Mouse (Mus musculus) limb, embryonic 13.5 days (tissue): ENCODE measurements around the gene Mapkap1. TPM values are rescaled to one million over a fixed set of nuclear protein-coding genes. Genes with fewer than 3 reads are reported as not detected.
A peak's percentile ranks its signal among the peaks of the same experiment; 100 is the strongest.

Experiments used
- ATAC-seq: fragments of 200-750 bp; cut with Nextera tagmentation; 2 replicates; pipeline ENCODE4 v1.8.0; 2017; ENCODE audit warnings: low read depth, moderate number of reproducible peaks, moderate TSS enrichment; ENCODE audit not compliant: low FRiP score
- H3K27ac ChIP-seq: fragments of 300-500 bp; sonication (generic); 2 replicates; pipeline ENCODE4 v1.5.1; 2015; ENCODE audit warnings: inconsistent platforms, mild to moderate bottlenecking, moderate library complexity
- H3K27me3 ChIP-seq: fragments of 300-500 bp; sonication (generic); 2 replicates; pipeline ENCODE4 v1.6.1; 2015; ENCODE audit warnings: mild to moderate bottlenecking, inconsistent platforms
- H3K36me3 ChIP-seq: fragments of 300-500 bp; sonication (generic); 2 replicates; pipeline ENCODE4 v1.6.1; 2015; ENCODE audit warnings: inconsistent platforms, mild to moderate bottlenecking, moderate library complexity
- H3K4me1 ChIP-seq: fragments of 300-500 bp; sonication (generic); 2 replicates; pipeline ENCODE4 v1.6.1; 2015; ENCODE audit warnings: inconsistent platforms
- H3K4me2 ChIP-seq: fragments of 300-500 bp; sonication (generic); replicated peaks from 2 replicates; pipeline ENCODE4 v1.6.1; 2015; ENCODE audit warnings: inconsistent platforms, mild to moderate bottlenecking, moderate library complexity
- H3K4me3 ChIP-seq: fragments of 300-500 bp; sonication (generic); 2 replicates; pipeline ENCODE4 v1.5.1; 2015; ENCODE audit warnings: moderate library complexity, mild to moderate bottlenecking, inconsistent platforms
- H3K9ac ChIP-seq: fragments of 300-500 bp; sonication (generic); 2 replicates; pipeline ENCODE4 v1.6.1; 2015; ENCODE audit warnings: mild to moderate bottlenecking, inconsistent platforms
- H3K9me3 ChIP-seq: fragments of 300-500 bp; sonication (generic); 2 replicates; pipeline ENCODE4 v1.6.1; 2016; ENCODE audit warnings: inconsistent platforms
- WGBS: fragments of 180-500 bp; shearing (Covaris S2); methylation state at CpG from one replicate; pipeline ENCODE4 v1.1.7; 2015; 5-methylcytosine and 5-hydroxymethylcytosine counted together
- polyA plus RNA-seq: library from polyadenylated mRNA; unstranded; fragments of >200 nt; fragmentation: Nextera tagmentation; extraction: Ambion mirVana; gene quantifications from 2 replicates; pipeline ENCODE4 v1.2.1, GENCODE M21; 2015

Mapkap1 gene
- 110 and 114 TPM in 2 replicates for polyA plus RNA-seq

GRCm38 (mm10) chr2:34406601-34407464, at the start of gene Mapkap1:
Gene Mapkap1, plus strand, starts transcription at chr2:34406771.
- H3K4me1 ChIP-seq = peaks cover 20% of the 10 kb centered on the region
- peak; percentile 98 for ATAC-seq
- under 1% methylated on average over 68 of the region's 68 CpGs for WGBS
- no peaks in the 10 kb centered on the region for H3K36me3 ChIP-seq
- no peaks in the 10 kb centered on the region for H3K27me3 ChIP-seq
- H3K4me2 ChIP-seq = peak within 1 kb of the TSS; percentile 80
- peak within 1 kb of the TSS; percentile 87 for H3K9ac ChIP-seq
- H3K4me3 ChIP-seq = peak within 1 kb of the TSS; percentile 94
- H3K9me3 ChIP-seq = no peaks in the 10 kb centered on the region
- H3K27ac ChIP-seq = peak within 1 kb of the TSS; percentile 15; the same call in 1 of the 2 replicates

GRCm38 (mm10) chr2:34363678-34364077, 42.9 kb upstream of the Mapkap1 start:
- H3K4me3 ChIP-seq = no peak overlapping the region
- no peak overlapping the region for H3K4me2 ChIP-seq
- no peak overlapping the region for H3K27ac ChIP-seq
- no peak overlapping the region for H3K9ac ChIP-seq
- H3K4me1 ChIP-seq = peaks cover 21% of the 10 kb centered on the region
- H3K9me3 ChIP-seq = no peaks in the 10 kb centered on the region
- H3K36me3 ChIP-seq = no peaks in the 10 kb centered on the region
- H3K27me3 ChIP-seq = peaks cover 7% of the 10 kb centered on the region
- 20% methylated on average over 1 of the region's 1 CpGs for WGBS
- no peak for ATAC-seq

- Histone ChIP-seq H3K9me3 (no peaks in the 10 kb centered on the region), H3K4me3 (no peak overlapping the region), H3K4me1 (peaks cover 18% of the 10 kb centered on the region), H3K27ac (no peak overlapping the region), H3K4me2 (no peak overlapping the region), H3K36me3 (no peaks in the 10 kb centered on the region), H3K9ac (no peak overlapping the region), H3K27me3 (peaks cover 11% of the 10 kb centered on the region)
- WGBS = 23% methylated on average over 2 of the region's 2 CpGs
- ATAC-seq = no peak
Measured at GRCm38 (mm10) chr2:34367024-34367423, 39.5 kb upstream of the Mapkap1 start.

- no peak overlapping the region for H3K9ac ChIP-seq
- no peak overlapping the region for H3K27ac ChIP-seq
- H3K4me1 ChIP-seq = peaks cover 21% of the 10 kb centered on the region
- H3K27me3 ChIP-seq = peaks cover 11% of the 10 kb centered on the region
- no peaks in the 10 kb centered on the region for H3K36me3 ChIP-seq
- WGBS = 33% methylated on average over 6 of the region's 6 CpGs
- H3K4me2 ChIP-seq = peak overlapping the region; percentile 44
- H3K4me3 ChIP-seq = peak overlapping the region; percentile 1
- H3K9me3 ChIP-seq = no peaks in the 10 kb centered on the region
- no peak for ATAC-seq
Measured at GRCm38 (mm10) chr2:34368396-34368795, 38.2 kb upstream of the Mapkap1 start.

GRCm38 (mm10) chr2:34370349-34370724, 36.2 kb upstream of the Mapkap1 start:
- H3K4me1 ChIP-seq = peaks cover 25% of the 10 kb centered on the region
- H3K27ac ChIP-seq = no peak overlapping the region
- peak overlapping the region; percentile 82 for H3K4me3 ChIP-seq
- ATAC-seq = no peak
- no peaks in the 10 kb centered on the region for H3K36me3 ChIP-seq
- H3K4me2 ChIP-seq = peak overlapping the region; percentile 97
- peaks cover 15% of the 10 kb centered on the region for H3K27me3 ChIP-seq
- peak overlapping the region; percentile 92 for H3K9ac ChIP-seq
- no peaks in the 10 kb centered on the region for H3K9me3 ChIP-seq
- 10% methylated on average over 7 of the region's 7 CpGs for WGBS

- ATAC-seq = no peak
- Histone ChIP-seq H3K9me3 (no peaks in the 10 kb centered on the region), H3K4me1 (peaks cover 25% of the 10 kb centered on the region), H3K36me3 (no peaks in the 10 kb centered on the region), H3K27me3 (peaks cover 16% of the 10 kb centered on the region), H3K4me2 (peak overlapping the region; percentile 97), H3K27ac (peak overlapping the region; percentile 96; the same call in 1 of the 2 replicates), H3K9ac (peak overlapping the region; percentile 92), H3K4me3 (peak overlapping the region; percentile 82)
- under 1% methylated on average over 42 of the region's 42 CpGs for WGBS
Measured at GRCm38 (mm10) chr2:34370725-34371440, 35.7 kb upstream of the Mapkap1 start.

GRCm38 (mm10) chr2:34371441-34372304, 34.9 kb upstream of the Mapkap1 start:
- Histone ChIP-seq H3K9ac (peak overlapping the region; percentile 92), H3K4me1 (peaks cover 25% of the 10 kb centered on the region), H3K27ac (peak overlapping the region; percentile 96), H3K27me3 (peaks cover 16% of the 10 kb centered on the region), H3K4me2 (peak overlapping the region; percentile 97), H3K4me3 (peak overlapping the region; percentile 82), H3K36me3 (no peaks in the 10 kb centered on the region), H3K9me3 (no peaks in the 10 kb centered on the region)
- ATAC-seq = peak; percentile 20; the same call in 1 of the 2 replicates
- WGBS = under 1% methylated on average over 67 of the region's 118 CpGs

- peak; percentile 93 for ATAC-seq
- H3K27me3 ChIP-seq = peaks cover 16% of the 10 kb centered on the region
- peak within 1 kb of the TSS; percentile 92 for H3K9ac ChIP-seq
- peak within 1 kb of the TSS; percentile 96 for H3K27ac ChIP-seq
- under 1% methylated on average over 57 of the region's 102 CpGs for WGBS
- H3K9me3 ChIP-seq = no peaks in the 10 kb centered on the region
- no peaks in the 10 kb centered on the region for H3K36me3 ChIP-seq
- peak within 1 kb of the TSS; percentile 82 for H3K4me3 ChIP-seq
- H3K4me2 ChIP-seq = peak within 1 kb of the TSS; percentile 97
- peaks cover 22% of the 10 kb centered on the region for H3K4me1 ChIP-seq
Measured at GRCm38 (mm10) chr2:34372305-34373301, 34.0 kb upstream of the Mapkap1 start, which contains the start of gene Pbx3. Gene Pbx3, minus strand, starts transcription at chr2:34373142.

GRCm38 (mm10) chr2:34373886-34374285, 32.7 kb upstream of the Mapkap1 start:
- no peak for ATAC-seq
- no peak overlapping the region for H3K9ac ChIP-seq
- WGBS = 27% methylated on average over 3 of the region's 3 CpGs
- no peaks in the 10 kb centered on the region for H3K36me3 ChIP-seq
- peak overlapping the region; percentile 97 for H3K4me2 ChIP-seq
- no peak overlapping the region for H3K4me3 ChIP-seq
- peaks cover 16% of the 10 kb centered on the region for H3K4me1 ChIP-seq
- no peaks in the 10 kb centered on the region for H3K9me3 ChIP-seq
- peaks cover 9% of the 10 kb centered on the region for H3K27me3 ChIP-seq
- no peak overlapping the region for H3K27ac ChIP-seq

- H3K27me3 ChIP-seq = peaks cover 7% of the 10 kb centered on the region; the same call in 1 of the 2 replicates
- H3K9me3 ChIP-seq = no peaks in the 10 kb centered on the region
- ATAC-seq = no peak
- no peak overlapping the region for H3K9ac ChIP-seq
- no peak overlapping the region for H3K27ac ChIP-seq
- no peak overlapping the region for H3K4me3 ChIP-seq
- H3K4me2 ChIP-seq = no peak overlapping the region
- WGBS = 53% methylated on average over 2 of the region's 2 CpGs
- H3K36me3 ChIP-seq = no peaks in the 10 kb centered on the region
- H3K4me1 ChIP-seq = peaks cover 16% of the 10 kb centered on the region
Measured at GRCm38 (mm10) chr2:34374349-34374748, 32.2 kb upstream of the Mapkap1 start.
